Mouse (Mus musculus): Measurements from ENCODE around the gene Col24a1.

- no peak for TF ChIP-seq POLR2A (IDR thresholded peaks at IDR 0.05; ENCODE audit: low read depth, low read length)
- no peak for TF ChIP-seq CTCF (IDR thresholded peaks at IDR 0.05; ENCODE audit: extremely low read depth, insufficient read depth, insufficient read length, insufficient replicate concordance)
Observed at GRCm38 (mm10) chr3:145583043-145583442, 290.8 kb downstream of the Col24a1 start.

Data from spleen, adult 2 months (tissue).